Mouse (Mus musculus) midbrain, embryonic 14.5 days (tissue): ENCODE results near the gene Uvrag. TPM values are rescaled to one million over a fixed set of nuclear protein-coding genes. Genes with fewer than 3 reads are reported as not detected.

Experiments
- ATAC-seq: fragments of 200-750 bp; cut with Nextera tagmentation; 2 replicates; pipeline ENCODE4 v1.8.0; 2017; ENCODE audit warnings: moderate number of reproducible peaks, moderate library complexity; ENCODE audit not compliant: low FRiP score, low TSS enrichment
- DNase-seq: peaks from one replicate; pipeline ENCODE4 v3.0.0-alpha.2; 2015
- H3K27ac ChIP-seq: fragments of 300-500 bp; sonication (generic); replicated peaks from 2 replicates; pipeline ENCODE4 v1.5.1; 2014; ENCODE audit warnings: mild to moderate bottlenecking, low read depth, low read length, moderate library complexity
- H3K27me3 ChIP-seq: fragments of 300-500 bp; sonication (generic); 2 replicates; pipeline ENCODE4 v1.6.1; 2014; ENCODE audit warnings: low read length, control low read depth, mixed read lengths; ENCODE audit not compliant: control insufficient read depth, insufficient read depth
- H3K36me3 ChIP-seq: fragments of 300-500 bp; sonication (generic); 2 replicates; pipeline ENCODE4 v1.6.1; 2014; ENCODE audit warnings: low read length, control low read depth; ENCODE audit not compliant: control insufficient read depth, insufficient read depth
- H3K4me1 ChIP-seq: fragments of 300-500 bp; sonication (generic); 2 replicates; pipeline ENCODE4 v1.6.1; 2014; ENCODE audit warnings: mild to moderate bottlenecking, antibody characterized with exemption, low read length, control low read depth; ENCODE audit not compliant: control insufficient read depth, insufficient read depth
- H3K4me2 ChIP-seq: fragments of 300-500 bp; sonication (generic); 2 replicates; pipeline ENCODE4 v1.6.1; 2014; ENCODE audit warnings: mild to moderate bottlenecking, low read length, moderate library complexity
- H3K4me3 ChIP-seq: fragments of 300-500 bp; sonication (generic); replicated peaks from 2 replicates; pipeline ENCODE4 v1.5.1; 2014; ENCODE audit warnings: low read depth, low read length
- H3K9ac ChIP-seq: fragments of 300-500 bp; sonication (generic); replicated peaks from 2 replicates; pipeline ENCODE4 v1.6.1; 2014; ENCODE audit warnings: mild to moderate bottlenecking, low read length, moderate library complexity
- H3K9me3 ChIP-seq: fragments of 300-500 bp; sonication (generic); 2 replicates; pipeline ENCODE4 v1.6.1; 2016; ENCODE audit warnings: low read length, control low read depth, mixed read lengths; ENCODE audit not compliant: control insufficient read depth
- WGBS: fragments of 180-500 bp; shearing (Covaris S2); extraction: QIAGEN DNeasy Blood & Tissue Kit; methylation state at CpG from one replicate; pipeline ENCODE4 v1.1.7; 2014; 5-methylcytosine and 5-hydroxymethylcytosine counted together
- polyA plus RNA-seq: library from polyadenylated mRNA; unstranded; fragments of >200 nt; fragmentation: Nextera tagmentation; extraction: Ambion mirVana; gene quantifications from 2 replicates; pipeline ENCODE4 v1.2.1, GENCODE M21; 2014

The Uvrag gene
- polyA plus RNA-seq, 1 experiment from 2014 or later = 21.0 TPM

DNA sequence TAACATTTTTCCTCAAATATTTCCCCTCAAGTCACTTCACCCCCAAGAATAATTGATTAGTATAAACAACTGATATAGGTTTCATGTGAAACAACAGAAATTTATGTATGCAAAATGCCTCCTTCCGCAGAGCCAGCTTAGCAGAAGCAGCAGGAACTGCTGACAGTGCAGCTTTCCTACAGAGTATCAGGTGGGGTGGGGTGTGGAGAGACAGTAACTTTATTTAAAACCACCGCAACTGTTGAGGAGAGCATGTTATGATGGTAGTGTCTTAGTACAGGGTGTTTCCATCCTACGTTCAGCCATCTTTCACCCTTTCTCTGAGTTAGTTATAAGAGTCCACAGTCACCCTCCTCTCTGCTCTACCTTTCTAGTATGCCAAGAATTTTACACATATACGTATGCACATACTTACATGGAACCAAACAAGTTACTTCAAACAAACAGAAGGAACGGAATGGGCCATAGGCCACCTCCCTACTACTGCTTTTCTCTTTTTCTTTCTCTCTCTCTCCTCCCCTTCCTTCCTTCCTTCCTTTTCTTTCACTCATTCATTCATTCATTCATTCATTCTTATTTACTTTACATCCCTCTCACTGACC, 145.7 kb downstream of the Uvrag start:
- no peaks in the 10 kb centered on the region for H3K27me3 ChIP-seq
- H3K9me3 ChIP-seq = no peaks in the 10 kb centered on the region
- no peaks in the 10 kb centered on the region for H3K4me1 ChIP-seq
- no peaks in the 10 kb centered on the region; the same call in 1 of the 2 replicates for H3K36me3 ChIP-seq
- no peak for DNase-seq
- no peak overlapping the region for H3K4me2 ChIP-seq
- 93% methylated on average over 5 of the region's 5 CpGs for WGBS
- no peak for ATAC-seq
- no peak overlapping the region for H3K4me3 ChIP-seq
- no peak overlapping the region for H3K27ac ChIP-seq
- H3K9ac ChIP-seq = no peak overlapping the region

DNA sequence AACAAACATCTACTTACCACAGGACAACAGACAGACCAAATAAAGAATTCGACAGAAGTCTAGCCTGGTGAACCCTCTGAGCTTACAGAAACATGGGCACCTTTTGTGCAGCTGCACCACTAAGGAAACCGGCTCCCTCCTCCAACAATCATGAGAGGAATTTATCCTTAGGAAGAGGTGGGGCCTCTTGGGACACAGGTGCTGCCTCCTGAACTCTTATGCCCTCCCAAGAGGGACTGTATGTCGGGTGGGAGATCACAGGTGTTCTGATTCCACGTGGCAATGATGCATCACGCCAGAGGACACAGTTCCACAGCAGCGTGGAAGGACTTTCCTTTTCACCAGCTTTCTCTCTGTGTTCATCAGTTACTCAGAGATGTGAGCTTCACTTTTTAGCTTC, 146.8 kb downstream of the Uvrag start:
- no peaks in the 10 kb centered on the region; the same call in 1 of the 2 replicates for H3K36me3 ChIP-seq
- no peaks in the 10 kb centered on the region for H3K27me3 ChIP-seq
- H3K4me1 ChIP-seq = no peaks in the 10 kb centered on the region
- no peak overlapping the region for H3K9ac ChIP-seq
- no peak overlapping the region for H3K4me2 ChIP-seq
- H3K9me3 ChIP-seq = no peaks in the 10 kb centered on the region
- no peak overlapping the region for H3K27ac ChIP-seq
- DNase-seq = no peak
- no peak overlapping the region for H3K4me3 ChIP-seq
- 81% methylated on average over 6 of the region's 6 CpGs for WGBS
- no peak for ATAC-seq

DNA sequence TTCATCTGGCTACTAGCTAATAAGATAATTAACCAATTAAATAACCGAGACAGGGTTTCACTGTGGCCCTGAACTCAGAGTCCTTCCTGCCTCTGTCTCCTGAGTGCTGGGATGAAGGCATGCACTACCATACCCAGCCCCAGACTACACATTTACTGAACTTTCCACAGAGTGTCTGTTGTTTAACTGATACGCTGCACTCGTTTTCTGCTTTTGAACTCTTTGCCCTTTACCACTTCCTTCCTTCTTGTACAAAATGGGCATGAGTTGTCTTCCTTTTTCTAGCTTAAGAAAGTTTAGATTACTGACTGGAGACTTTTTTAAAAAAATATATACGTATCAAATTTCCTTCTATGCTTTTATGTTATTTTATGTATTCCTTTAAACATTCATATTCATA, 147.5 kb downstream of the Uvrag start:
- Histone ChIP-seq H3K27ac (no peak overlapping the region), H3K4me1 (no peaks in the 10 kb centered on the region), H3K36me3 (no peaks in the 10 kb centered on the region; the same call in 1 of the 2 replicates), H3K4me2 (no peak overlapping the region), H3K9me3 (no peaks in the 10 kb centered on the region), H3K27me3 (no peaks in the 10 kb centered on the region), H3K4me3 (no peak overlapping the region), H3K9ac (no peak overlapping the region)
- WGBS = 91% methylated on average over 4 of the region's 4 CpGs
- ATAC-seq (no peak), DNase-seq (no peak)

DNA sequence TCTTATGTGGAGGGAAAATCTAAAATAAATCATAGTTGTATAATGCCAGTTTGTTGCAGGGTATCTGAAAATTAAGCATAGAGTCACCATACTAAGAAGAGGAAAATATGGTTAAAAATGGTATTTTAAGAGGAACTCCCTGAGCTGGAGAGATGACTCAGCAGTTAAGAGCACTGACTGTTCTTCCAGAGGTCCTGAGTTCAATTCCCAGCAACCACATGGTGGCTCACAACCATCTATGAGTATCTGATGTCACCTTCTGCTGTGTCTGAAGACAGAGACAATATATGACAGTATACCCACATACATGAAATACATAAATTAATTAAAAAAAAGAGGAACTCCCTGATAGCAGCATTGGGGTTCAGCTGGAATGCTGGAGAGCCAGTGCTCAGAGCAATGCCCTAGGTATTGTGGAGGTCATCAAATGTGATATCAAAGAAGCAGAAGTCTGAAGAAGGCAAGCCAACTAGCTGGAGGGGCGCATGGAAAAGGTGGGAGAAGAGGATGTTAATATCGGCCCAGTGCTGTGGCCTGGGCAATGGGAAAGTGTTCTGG, 149.7 kb downstream of the Uvrag start:
- WGBS = 94% methylated on average over 2 of the region's 2 CpGs
- no peaks in the 10 kb centered on the region; the same call in 1 of the 2 replicates for H3K36me3 ChIP-seq
- H3K27ac ChIP-seq = no peak overlapping the region
- no peaks in the 10 kb centered on the region for H3K27me3 ChIP-seq
- no peak overlapping the region for H3K9ac ChIP-seq
- no peak overlapping the region for H3K4me2 ChIP-seq
- no peaks in the 10 kb centered on the region for H3K4me1 ChIP-seq
- no peaks in the 10 kb centered on the region for H3K9me3 ChIP-seq
- H3K4me3 ChIP-seq = no peak overlapping the region
- ATAC-seq (no peak), DNase-seq (no peak)

DNA sequence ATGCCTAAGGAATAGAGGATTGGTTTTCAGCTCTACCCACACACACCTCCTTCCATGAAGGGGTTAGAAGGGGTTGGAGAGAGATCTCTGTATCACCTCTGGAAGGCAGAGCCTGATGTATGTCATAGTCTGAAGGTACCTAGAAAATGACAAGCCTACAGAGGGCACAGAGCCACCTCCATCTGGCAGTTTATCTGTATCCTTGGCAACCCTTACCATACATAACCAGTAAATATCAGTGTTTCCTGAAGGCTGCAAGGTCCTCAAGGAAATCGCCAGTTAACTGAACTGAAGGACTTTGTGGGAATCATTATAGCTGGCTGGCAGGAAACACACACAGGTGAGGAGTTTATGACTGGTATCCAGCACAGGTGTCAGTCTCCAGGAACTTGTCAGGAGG, 150.4 kb downstream of the Uvrag start:
- Histone ChIP-seq H3K36me3 (no peaks in the 10 kb centered on the region; the same call in 1 of the 2 replicates), H3K27ac (no peak overlapping the region), H3K4me3 (no peak overlapping the region), H3K9me3 (no peaks in the 10 kb centered on the region), H3K9ac (no peak overlapping the region), H3K4me1 (no peaks in the 10 kb centered on the region), H3K27me3 (no peaks in the 10 kb centered on the region), H3K4me2 (no peak overlapping the region)
- DNase-seq = no peak
- no peak for ATAC-seq
- WGBS = 90% methylated on average over 1 of the region's 1 CpGs

DNA sequence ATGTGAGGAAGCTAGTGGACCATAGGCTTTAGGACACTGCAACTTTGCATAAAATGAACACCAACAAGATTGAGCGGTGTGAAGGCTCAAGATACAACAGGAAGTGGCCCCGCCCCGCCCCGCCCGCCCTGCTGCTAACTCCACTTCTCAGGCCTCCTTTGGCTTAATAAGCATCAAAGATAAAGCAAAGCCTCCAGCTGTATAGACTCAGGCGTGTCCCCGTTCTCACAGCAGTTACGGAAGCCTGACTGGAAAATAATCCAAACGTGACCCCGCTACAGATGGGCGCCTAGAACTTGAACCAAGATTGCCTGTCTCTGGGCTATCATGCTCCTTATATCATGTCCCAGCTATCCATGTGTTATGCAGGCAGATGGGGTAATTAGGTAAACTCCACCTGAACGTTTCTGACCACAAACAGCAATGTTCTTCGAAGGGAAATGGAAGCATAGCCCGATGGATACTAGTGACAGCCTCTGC, 153.9 kb downstream of the Uvrag start:
- ATAC-seq (no peak), DNase-seq (no peak)
- Histone ChIP-seq H3K9ac (no peak overlapping the region), H3K36me3 (no peaks in the 10 kb centered on the region; the same call in 1 of the 2 replicates), H3K4me2 (no peak overlapping the region), H3K4me3 (no peak overlapping the region), H3K27ac (no peak overlapping the region), H3K27me3 (no peaks in the 10 kb centered on the region), H3K9me3 (no peaks in the 10 kb centered on the region), H3K4me1 (peaks cover 13% of the 10 kb centered on the region; the same call in 1 of the 2 replicates)
- WGBS = 91% methylated on average over 14 of the region's 14 CpGs

DNA sequence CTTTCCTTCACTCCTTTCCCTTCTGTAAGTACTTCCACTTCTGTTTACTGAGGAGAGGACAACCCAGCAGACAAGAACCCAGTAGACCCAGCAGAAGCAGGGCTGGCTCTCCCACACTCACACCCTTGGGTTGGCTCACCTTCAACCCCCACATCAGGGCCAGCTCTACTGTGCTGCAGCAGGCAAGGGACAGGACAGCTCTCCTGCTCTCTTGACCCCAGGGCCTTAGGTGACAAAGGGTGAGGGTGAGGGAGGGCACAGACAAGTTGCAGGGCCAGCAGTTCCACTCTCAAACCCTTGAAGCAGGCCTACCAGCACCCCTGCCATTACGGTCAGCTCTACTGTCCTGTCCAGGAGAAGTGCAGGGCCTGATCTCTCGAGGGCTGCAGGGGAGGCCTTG, 155.0 kb downstream of the Uvrag start:
- Histone ChIP-seq H3K36me3 (no peaks in the 10 kb centered on the region; the same call in 1 of the 2 replicates), H3K9ac (no peak overlapping the region), H3K4me1 (peaks cover 13% of the 10 kb centered on the region; the same call in 1 of the 2 replicates), H3K9me3 (no peaks in the 10 kb centered on the region), H3K27me3 (no peaks in the 10 kb centered on the region), H3K27ac (no peak overlapping the region), H3K4me2 (no peak overlapping the region), H3K4me3 (no peak overlapping the region)
- ATAC-seq = no peak
- DNase-seq = no peak
- WGBS = 77% methylated on average over 2 of the region's 2 CpGs

DNA sequence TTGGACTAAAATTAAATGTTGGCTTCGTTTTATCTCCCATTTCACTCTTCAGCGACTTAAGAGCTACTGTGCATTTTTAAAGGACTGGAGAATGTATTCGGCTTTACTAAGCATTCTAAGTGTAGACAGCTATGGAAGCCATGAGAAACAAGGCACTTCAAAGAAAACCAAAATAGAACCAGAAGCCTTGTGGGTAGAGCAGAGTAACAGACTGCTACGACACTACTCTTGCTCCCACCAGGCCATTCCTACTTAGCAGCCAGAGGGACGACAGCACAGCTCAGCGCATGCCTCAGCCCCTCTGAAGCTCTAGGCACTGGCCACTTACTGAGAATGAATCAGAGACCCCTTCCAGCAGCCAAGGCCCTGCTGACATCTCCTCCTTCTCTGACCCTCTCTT, 155.5 kb downstream of the Uvrag start:
- Histone ChIP-seq H3K9ac (no peak overlapping the region), H3K4me3 (no peak overlapping the region), H3K27ac (no peak overlapping the region), H3K36me3 (no peaks in the 10 kb centered on the region; the same call in 1 of the 2 replicates), H3K9me3 (no peaks in the 10 kb centered on the region), H3K4me1 (peaks cover 13% of the 10 kb centered on the region; the same call in 1 of the 2 replicates), H3K27me3 (no peaks in the 10 kb centered on the region), H3K4me2 (no peak overlapping the region)
- ATAC-seq (no peak), DNase-seq (no peak)
- 77% methylated on average over 6 of the region's 6 CpGs for WGBS

DNA sequence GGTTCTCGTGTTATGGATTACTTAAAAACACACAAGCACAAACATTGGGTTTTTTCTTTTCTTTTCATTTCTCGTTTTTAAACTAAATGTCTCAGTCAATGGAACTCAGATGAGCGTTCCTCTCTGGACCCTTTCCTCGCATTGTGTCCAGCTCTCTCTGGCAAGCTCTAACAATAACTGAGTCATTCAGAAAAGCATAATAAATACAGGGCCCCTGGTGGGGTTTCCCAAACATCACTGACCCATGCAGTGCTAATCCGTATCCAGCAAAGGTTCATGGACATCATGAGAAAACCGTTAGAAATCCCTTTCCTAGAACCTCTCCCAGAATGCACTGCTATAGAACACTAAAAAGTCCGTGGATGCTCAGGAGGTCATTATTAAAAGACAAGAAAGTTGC, 156.6 kb downstream of the Uvrag start:
- WGBS = 26% methylated on average over 7 of the region's 7 CpGs
- H3K27ac ChIP-seq = no peak overlapping the region
- ATAC-seq = no peak

More for the DNA sequence above, 156.6 kb downstream of the Uvrag start:
- no peak overlapping the region for H3K4me2 ChIP-seq
- H3K4me3 ChIP-seq = no peak overlapping the region
- no peaks in the 10 kb centered on the region for H3K9me3 ChIP-seq
- no peak overlapping the region for H3K9ac ChIP-seq
- DNase-seq = no peak
- no peaks in the 10 kb centered on the region for H3K36me3 ChIP-seq
- H3K27me3 ChIP-seq = no peaks in the 10 kb centered on the region
- H3K4me1 ChIP-seq = peaks cover 13% of the 10 kb centered on the region; the same call in 1 of the 2 replicates
